Mouse (Mus musculus): ENCODE results near the gene Crip1.

GRCm38 (mm10) chr12:113097749-113098281, 48.3 kb upstream of the Crip1 start, which contains the start of gene Mta1:
- TF ChIP-seq POLR2A (IDR thresholded peaks at IDR 0.05; ENCODE audit: insufficient read depth, low read length) = no peak
- TF ChIP-seq CTCF (IDR thresholded peaks at IDR 0.05; ENCODE audit: low read depth, low read length) = no peak
